Mouse (Mus musculus) granulocyte monocyte progenitor cell, adult 5-6 weeks (primary cell): Measurements from ENCODE around the gene Alkal2. TPM values are rescaled to one million over a fixed set of nuclear protein-coding genes. Genes with fewer than 3 reads are reported as not detected.

Experiments used
- ATAC-seq: replicated peaks from 2 replicates; pipeline ENCODE4 v1.8.0; 2016; ENCODE audit warnings: mild to moderate bottlenecking, moderate TSS enrichment, inconsistent platforms; ENCODE audit not compliant: poor library complexity, severe bottlenecking
- total RNA-seq, 2 experiments: library from RNA; stranded (forward) in 1 of 2; stranded (reverse) in 1 of 2; fragments of 200-712, 200-1000 nt in 1 of 2; fragments of >200 nt in 1 of 2; fragmentation: Nextera tagmentation in 1 of 2; gene quantifications; 2 replicates each; pipeline ENCODE4 v1.2.3; 2014 to 2017

The Alkal2 gene
- not detected in 2 replicates for total RNA-seq (2014; fragmentation: Nextera tagmentation)
- not detected in 2 replicates for total RNA-seq (2017)

DNA sequence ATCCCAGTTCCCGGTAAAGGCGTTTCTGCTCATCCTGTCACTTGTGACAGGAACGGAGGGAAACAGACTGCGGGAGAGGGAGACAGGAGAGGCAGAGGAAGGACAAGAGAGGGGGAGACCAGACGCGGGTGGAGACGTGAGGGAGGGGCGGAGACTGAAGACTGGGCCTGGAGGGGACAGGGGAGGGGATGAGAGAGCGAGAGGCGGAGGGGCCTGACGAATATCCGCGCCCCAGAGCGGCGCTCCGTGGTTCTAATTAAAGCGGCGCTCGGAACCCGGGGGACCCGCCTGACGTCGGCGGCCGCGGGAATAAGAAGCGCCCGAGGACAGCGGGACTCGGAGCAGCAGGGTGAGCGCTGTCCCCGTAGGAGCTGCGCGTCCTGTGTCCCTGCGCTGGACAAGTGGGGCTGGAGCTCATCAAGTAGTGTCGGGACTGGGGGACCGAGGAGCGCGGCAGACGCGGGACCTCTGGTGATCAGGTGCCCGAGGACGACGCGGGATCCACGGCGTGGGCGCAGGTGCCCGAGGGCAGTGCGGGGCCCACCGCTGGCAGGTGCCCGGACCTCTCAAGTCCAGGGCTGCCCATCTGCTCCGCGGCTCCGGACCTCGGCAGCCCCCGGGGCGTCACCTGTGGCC, at the start of gene Alkal2:
Gene Alkal2 (plus strand): TSS at position 337 of the 636 bp plus-strand sequence.
- peak; percentile 30 for ATAC-seq

DNA sequence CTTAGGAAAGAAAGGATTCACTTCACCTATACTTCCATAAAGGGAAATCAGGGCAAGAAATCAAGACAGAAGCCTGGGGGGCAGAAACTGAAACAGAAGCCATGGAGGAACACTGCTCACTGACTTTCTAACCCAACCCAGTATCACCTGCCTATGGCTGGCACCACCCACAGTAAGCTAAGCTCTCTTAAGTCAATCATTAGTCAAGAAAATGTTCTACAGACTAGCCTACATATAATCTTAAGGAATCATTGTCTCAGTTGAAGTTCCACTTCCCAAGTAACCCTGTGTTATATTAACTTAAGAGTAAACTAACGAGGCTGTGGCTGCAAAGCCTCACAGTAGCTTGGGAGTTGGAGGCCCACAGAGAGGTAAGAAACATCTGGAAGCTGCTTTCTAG, 35.6 kb upstream of the Alkal2 start:
- ATAC-seq, result no peak

DNA sequence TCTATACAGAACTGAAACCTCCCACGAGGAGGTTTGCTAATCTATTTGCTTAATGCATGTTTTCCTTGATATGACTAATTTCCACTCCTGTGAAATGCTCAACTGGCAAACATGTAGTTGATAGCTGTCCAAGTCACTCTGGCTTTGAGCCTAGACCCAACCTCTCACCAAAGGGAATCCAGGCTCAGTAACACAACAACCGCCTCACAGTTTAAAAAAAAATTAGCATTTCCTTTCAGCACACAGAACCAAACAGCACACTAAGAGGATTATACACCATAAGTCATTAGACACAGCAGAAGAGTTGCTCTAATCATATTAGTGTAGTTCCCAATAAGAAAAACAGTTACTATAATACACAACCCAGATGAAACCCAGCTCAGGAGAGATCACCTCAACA, 33.2 kb upstream of the Alkal2 start:
- ATAC-seq, result no peak

DNA sequence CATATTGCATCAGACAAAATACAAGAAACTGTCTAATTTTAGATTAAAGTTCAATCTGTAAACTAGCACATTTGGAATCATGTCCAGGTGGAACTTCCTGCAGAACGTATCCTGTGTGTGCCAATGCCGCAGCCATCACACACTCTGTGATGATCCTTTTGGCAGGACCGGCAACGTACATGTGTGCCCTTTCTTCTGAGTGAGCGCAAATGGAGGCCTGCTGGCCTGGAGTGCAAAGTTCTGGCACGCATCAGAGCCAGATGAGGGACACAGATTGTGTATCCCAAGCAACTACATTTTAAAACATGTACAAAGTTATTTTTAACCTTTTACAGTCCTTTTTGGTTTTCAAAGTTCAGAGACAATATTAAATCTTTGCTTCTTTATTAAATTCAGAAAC, 32.3 kb upstream of the Alkal2 start:
- no peak for ATAC-seq

DNA sequence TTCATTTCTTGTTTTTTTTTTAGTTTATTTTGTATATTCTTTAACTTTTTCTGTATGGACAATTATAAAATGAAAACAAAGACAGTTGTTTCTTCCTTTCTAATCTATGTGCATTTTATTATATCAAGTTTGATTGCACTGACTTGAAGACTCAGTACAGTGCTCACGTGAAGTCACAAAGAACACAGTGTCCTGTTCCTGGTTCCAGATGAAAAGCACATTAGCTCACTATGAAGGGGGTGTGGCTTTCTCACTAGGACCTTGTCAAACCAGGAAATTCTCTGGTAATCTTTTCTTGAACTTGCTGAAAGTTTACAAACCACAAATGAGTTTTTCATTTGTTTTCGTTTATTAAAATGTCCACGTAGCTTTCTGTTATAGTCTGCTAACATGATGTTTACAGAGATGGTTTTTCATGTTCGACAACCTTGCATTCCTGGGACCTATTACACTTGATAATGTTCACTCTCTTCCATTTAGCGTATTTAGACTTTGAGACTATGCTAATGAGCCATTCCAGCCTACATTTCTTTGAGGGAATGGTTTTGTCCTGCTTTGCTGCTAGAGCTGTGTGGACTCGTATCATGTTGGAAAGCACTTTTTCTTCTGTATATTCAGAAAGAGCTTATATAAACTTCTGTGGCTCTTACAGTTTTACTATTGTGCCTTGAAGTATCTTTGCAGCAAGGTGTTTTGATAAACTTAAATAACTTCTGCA, 28.5 kb upstream of the Alkal2 start:
- no peak for ATAC-seq

DNA sequence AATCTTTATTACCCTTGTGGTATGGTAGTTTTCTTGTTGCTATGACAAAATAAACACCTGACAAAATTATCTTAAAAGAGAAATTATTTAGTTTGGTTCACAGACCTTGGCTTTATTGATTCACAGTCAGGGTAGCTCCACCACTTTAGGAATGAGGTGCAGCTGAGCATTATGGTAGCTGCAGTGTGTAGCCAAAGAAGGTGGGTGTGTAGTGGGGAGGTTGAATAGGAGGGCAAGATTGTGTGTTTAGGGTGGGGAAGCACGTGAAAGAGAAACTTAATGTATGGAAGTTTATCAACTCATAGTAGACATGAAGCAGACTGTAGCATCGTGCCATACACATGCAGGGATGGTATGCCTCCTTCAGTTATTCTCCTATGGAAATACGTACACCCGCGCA, 27.9 kb upstream of the Alkal2 start:
- no peak for ATAC-seq

DNA sequence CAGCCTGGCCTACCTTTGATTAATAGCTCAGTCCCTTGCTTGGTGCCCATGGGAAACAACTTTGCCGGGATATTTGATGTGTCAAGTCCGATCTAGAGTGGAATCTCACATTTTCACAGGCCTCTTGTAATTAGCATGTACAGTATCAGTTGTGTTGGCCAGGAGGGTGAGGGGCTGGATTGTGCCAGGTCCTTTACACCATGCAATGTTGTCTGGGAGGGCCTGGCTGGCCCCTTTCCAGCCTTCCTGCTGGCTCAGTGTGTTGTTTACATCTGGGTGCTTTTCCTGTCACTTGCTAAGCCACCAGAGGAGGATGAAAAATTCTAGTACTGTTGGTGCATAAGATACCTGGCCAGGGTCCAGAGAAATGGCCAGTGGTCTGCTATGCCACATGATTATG, 19.8 kb upstream of the Alkal2 start:
- ATAC-seq, result no peak

DNA sequence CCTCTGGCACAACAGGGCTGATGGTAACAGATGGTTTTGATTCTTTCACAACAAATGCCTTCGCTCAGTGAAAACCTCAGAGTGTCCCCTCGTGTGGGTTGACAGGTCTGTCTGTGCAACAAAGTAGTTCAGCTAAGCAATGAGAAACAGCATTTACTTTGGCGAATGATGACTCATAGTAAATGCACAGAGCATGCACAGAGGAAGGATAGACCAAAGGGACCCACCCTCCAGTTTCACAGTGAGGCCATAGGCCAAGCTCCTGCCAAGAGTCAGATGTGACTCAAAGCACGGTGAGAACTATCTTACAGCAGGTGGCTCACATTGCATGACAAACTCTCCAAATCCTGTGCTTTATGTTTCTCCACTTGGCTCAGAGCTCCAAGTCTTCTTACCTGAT, 18.3 kb upstream of the Alkal2 start:
- no peak for ATAC-seq

DNA sequence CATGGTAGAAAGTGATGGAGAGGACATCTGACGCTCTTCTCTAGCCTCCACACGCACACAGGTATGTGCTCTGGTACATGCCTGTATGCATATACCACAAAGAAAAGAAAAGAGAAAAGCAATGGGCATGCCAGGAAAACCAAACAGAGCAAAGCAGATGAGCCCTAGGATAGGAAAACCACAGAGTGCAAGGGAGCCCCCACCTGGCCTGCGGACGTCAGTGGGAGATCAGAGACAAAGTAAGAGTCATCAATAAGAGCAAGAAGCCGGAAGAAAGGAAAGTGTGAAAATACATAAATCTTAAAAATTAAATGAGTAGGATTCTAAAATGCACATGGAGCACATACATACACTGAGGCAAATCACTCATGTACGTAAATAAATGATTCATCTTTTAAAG, 4.7 kb upstream of the Alkal2 start:
- ATAC-seq, result no peak

DNA sequence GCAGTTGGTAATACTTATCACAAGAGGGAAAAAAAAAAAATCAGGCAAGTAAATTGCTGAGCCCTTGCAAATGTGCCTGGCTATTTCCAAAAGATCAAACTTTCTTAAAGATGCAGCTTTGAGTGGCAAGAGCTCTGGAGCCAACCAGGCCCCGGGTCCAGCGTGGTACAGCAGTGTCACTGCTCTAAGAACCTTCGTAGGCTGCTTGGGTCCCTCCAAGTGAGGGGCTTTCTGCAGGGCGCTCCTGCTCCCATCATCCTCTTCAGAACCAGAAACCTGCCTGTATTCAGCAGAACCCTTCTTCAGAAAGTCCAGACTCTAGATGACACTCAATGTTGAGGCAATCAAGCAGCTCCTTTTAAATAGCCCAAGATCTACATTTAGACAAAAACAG, 533 bp upstream of the Alkal2 start:
- ATAC-seq, result no peak

DNA sequence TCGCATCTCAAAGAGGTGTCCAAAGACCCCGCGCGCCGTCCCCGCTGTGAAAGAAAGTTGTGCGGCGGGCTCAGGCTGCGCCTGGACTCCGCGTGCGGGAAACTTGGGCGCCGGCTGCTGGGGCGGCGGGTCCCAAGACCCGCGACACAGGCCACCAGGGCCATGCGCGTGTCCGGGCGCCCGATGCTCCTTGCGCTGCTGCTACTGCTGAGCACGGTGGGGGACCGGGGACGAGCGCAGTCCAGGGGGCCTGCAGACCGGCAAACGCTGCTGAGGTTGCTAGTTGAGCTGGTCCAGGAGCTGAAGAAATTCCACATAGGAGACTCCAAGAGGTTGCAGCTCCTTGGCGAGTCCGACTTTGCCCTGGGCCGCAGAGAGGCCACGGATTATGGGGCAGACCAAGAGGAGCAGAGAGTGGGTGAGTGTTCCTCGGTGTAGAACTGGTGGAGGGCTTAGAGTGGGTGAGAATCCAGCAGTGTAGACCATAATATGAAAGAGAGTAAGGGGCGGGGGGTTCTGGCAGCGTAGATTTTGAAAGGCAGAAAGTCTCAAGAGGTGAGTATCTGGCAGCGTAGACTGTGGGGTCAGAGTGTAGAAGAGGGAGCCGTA, 604 bp downstream of the Alkal2 start:
- ATAC-seq, result no peak; the same call in 1 of the 2 replicates

DNA sequence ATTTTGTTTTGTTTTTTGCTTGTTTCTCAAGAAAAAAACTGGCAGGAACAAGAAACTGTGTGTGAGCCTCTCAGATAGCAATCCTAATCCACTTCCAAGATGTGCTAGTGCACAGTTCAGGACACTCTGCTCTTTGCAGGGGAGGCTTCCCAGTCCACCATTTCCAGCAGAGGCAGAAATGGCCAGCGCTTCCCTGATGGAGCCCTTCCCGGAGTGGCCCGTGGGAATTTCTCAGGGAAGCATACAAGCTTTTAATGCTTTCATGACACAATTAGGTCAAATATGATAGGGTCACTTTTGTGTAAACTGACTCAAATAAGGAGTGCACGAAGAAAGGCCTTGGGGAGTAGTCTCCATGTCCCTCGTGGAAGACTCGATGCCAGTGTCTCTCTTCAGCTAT, 1.8 kb downstream of the Alkal2 start:
- no peak for ATAC-seq

DNA sequence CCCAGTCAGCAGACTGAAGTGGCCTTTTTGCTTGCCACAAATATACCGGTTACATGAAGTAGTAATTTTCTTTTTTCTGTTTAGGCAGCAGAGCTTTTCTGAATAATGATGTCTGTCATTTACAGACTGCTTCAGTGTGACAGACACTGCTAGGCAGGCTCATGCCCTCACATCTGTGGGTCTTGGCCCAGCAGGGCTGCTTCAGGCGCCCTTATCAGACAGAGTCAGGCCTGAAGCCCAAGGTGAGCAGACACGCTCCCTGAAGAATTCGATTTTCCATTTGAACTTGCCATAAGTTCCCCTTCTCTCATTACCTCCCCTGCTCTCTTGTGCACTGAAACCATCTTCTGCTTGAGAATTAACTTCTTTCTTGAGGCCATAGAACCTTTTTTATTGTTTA, 3.9 kb downstream of the Alkal2 start:
- no peak for ATAC-seq

DNA sequence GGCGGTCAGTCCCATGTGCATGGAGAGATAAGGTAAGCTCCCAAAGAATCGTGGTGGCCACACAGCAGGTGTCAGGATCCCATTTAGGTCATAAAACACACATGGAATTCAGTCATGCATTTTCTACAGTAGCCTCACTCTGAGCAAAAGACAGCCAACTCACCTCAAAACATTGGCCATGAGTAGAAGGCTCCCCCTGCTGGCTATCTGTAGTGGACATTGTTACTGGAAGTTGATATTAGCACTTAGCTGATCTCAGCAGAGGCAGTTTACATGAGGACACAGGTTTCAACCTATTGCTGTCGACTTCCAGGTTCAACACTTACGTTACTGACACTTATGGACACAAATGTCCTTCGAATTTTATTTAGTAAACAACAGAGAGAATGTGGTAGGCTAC, 5.9 kb downstream of the Alkal2 start:
- ATAC-seq, result peak; percentile 67

DNA sequence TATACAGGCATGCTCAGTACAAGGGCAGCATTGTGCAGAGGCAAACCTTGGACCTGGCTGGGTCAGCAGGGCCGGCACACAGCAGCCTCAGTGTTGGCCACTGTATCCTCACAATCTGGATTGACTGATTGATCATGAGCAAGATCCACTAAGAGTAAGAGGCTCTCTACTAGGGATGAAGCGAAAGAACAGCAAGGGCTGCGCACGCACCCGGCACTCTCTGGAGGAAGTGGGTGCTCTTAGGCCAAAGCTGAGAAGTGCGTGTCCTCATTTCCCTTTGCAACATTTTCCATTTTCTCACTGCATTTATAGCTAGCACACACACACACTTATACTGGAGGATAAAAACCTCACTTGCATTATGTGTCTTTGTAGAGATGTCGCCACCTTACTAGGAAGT, 7.3 kb downstream of the Alkal2 start:
- no peak for ATAC-seq

DNA sequence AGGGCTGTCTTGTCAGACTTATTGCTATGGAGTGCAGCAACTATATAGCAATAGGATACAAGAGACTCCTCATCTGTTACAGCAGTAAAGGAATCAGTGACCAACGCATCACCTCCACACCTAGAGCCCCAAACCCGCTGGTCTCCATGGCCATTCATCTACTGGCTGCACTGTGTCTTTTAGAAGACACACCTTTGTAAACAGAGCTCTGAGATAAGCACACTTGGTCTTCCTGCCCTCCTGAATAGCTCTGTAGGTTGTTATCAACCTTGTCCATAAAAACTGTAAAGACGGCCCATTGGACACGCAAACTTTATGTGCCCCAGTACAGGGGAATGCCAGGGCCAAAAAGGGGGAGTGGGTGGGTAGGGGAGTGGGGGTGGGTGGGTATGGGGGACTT, 12.9 kb downstream of the Alkal2 start:
- ATAC-seq, result no peak

DNA sequence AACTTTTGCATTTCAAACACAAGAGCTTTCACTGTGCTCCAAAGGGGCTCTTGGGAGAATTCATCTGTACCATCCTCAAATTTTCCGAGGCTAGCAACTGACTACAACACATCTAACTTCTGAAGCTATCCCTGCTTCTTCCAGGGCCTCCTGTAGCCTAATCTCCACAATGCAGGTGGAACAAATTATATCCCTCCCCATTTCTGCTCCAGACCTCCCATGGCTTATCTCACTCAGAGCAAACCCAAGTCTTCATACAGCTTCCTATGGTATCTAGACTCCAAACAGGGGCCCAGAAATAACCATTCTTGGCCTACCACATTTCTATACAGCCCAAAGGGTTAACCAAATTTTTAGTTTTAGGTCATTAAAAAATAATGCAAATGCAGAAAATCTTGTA, 24.5 kb downstream of the Alkal2 start:
- no peak for ATAC-seq

DNA sequence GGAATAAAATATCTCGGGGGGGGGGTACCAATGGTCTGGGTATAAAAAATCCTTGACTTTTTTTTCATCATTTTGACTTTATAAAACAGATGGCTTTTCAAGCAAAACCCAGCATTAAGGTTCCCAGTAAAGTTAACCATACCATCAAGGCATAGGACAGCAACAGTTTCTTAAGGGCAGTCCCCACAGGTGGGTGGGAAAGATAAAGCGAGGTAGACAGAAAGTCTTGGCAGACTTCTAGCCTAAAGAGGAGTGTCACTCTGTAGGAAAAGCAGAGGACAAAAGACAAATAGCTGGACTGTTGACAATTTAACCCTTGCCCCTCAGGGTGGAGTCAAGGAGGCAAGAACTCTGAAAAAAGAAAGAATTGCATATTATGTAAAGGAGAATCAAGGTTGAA, 25.8 kb downstream of the Alkal2 start:
- ATAC-seq, result no peak

DNA sequence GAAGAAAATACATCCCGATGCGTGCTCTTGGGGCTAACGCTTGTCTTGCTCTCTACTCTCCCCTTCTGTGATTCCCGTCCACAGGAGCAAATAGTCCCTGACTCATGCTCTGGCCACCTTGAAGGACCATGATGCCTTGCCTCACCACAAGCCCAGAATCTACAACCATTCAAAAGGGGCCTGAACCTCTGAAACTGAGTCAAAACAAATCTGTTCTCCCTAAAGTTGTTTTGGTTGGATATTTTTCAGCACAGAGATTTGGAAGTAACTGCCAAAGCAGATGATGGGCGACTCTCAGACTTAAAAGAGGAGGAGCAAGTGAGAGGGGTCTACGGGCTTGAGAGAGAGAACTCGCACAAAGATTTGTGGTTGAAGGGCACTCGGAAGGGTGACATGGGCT, 26.7 kb downstream of the Alkal2 start:
- ATAC-seq, result peak; percentile 20

DNA sequence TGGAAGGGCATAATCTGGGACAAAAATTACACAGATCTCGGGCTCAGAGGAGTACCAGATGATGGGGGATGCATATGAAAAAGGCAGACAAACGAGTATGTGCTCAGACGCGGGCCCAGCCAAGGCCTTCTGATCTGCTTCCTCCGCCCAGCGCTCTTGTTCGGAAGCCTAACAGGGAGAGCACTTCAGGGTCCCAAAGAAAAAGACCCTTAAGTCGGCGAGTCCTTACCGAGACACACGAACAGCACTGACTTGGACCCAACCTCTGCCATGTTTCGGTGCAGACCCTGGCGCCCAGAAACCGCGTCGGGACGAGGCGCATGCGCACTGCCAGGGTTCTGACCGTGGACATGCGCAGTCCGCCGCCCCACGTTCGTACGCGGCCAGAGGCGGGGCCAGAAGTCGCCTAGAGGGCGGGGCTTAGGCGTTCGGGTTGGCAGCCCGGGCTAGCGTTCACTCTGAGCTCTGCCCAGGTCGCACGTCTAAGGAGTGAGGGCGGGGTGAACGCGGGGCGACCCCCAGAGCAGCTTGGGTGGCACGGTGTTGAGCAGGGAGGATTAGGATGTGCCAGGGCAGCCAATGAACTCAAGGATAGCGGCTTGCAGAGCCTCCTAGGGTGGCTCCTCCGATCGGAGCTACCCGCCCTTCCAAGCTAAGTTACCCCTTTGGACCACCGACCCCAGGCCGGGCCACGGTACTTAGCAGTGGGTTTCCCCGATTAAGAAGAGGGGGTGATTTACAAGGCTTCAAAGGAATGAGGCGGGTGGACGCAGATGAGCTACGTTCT, 27.3 kb downstream of the Alkal2 start, which contains the start of the genes Acp1 and Sh3yl1:
Gene Acp1 (minus strand): TSS at position 329 of the 787 bp plus-strand sequence.
Gene Sh3yl1 (plus strand): TSS at position 408 of the 787 bp plus-strand sequence.
- peak; percentile 95 for ATAC-seq

DNA sequence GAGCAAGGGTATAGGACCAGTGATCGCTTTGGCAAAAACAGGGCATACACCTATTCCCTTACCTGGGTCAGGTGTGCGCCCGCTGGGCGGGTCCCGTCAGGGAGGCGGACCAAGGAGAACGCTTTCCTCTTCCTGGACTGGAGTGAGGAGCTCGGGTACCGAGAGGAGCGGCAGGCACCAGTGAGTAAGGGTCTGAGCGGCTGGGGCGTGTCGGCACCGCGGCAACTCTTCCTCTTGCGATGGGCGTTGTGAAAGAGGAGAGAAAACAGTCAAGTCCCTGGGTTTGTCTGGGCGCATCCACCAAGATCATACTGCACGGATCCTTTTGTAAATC, 27.9 kb downstream of the Alkal2 start:
- peak; percentile 72 for ATAC-seq
